Mouse (Mus musculus): ENCODE results near the gene Rnf157. TPM values are rescaled to one million over a fixed set of nuclear protein-coding genes. Genes with fewer than 3 reads are reported as not detected.

Rnf157 gene
- polyA plus RNA-seq, 2 experiments: 0.57 to 0.66 TPM

DNA sequence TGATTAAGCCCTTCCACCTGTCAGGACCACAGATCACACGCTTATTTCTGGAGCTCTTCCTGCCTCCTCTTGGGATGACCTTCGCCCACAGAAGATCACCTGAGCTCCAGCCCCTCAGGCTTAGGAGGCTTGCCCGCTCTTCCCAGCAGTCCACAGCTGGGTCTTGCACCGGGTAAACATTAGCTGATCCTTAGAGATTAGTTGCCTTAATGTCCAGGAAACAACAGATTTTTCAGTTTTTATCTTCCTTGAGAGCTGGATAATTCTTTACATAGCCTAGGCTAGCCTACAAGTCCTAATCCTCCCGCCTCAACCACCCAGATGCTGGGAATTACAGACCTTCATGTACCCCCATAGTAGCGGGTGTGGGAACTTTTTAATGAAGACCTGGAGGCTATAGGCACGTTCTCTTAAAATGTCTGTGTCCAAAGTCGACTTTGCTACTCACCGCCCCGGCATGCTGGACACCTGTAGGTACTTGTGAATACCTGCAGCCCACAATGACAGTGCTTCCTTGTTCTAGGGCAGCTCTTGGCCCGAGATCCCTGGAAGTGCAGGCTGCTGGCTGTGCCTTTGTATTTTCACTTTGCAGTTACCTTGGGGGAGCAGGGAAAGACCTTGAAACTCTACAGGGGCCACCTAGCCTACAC is 18.7 kb upstream of the Rnf157 start:
- DNase-seq (ENCODE audit: low read depth in 3 of 3, low spot score in 3 of 3): no peak
- H3K4me1 ChIP-seq (replicated peaks; ENCODE audit: control insufficient read depth in 2 of 2, insufficient read depth in 2 of 2, low read length in 1 of 2): peaks cover 32 to 48% of the 10 kb centered on the region in 2 experiments
- no peak overlapping the region for H3K27ac ChIP-seq
- H3K4me3 ChIP-seq (ENCODE audit: insufficient read depth in 1 of 2, low read depth in 2 of 2, low read length in 2 of 2): no peak overlapping the region
- WGBS (ENCODE audit: insufficient replicate concordance): 61% methylated on average over 11 of the region's 11 CpGs
- no peak for ATAC-seq (ENCODE audit: insufficient read depth)
- peak overlapping the region; percentile 48 for H3K4me2 ChIP-seq (ENCODE audit: low read depth)
- H3K27me3 ChIP-seq (ENCODE audit: control insufficient read depth, insufficient read depth, low read length): no peaks in the 10 kb centered on the region
- TF ChIP-seq CTCF (IDR thresholded peaks at IDR 0.05; ENCODE audit: low read depth): no peak
- TF ChIP-seq EP300 (IDR thresholded peaks at IDR 0.05; ENCODE audit: low read depth): no peak
- no peak overlapping the region for H3K9ac ChIP-seq (replicated peaks)
- H3K36me3 ChIP-seq (replicated peaks; ENCODE audit: control insufficient read depth, insufficient read depth, low read depth): peaks cover 11% of the 10 kb centered on the region
- no peaks in the 10 kb centered on the region for H3K9me3 ChIP-seq (ENCODE audit: control insufficient read depth, low read length)

DNA sequence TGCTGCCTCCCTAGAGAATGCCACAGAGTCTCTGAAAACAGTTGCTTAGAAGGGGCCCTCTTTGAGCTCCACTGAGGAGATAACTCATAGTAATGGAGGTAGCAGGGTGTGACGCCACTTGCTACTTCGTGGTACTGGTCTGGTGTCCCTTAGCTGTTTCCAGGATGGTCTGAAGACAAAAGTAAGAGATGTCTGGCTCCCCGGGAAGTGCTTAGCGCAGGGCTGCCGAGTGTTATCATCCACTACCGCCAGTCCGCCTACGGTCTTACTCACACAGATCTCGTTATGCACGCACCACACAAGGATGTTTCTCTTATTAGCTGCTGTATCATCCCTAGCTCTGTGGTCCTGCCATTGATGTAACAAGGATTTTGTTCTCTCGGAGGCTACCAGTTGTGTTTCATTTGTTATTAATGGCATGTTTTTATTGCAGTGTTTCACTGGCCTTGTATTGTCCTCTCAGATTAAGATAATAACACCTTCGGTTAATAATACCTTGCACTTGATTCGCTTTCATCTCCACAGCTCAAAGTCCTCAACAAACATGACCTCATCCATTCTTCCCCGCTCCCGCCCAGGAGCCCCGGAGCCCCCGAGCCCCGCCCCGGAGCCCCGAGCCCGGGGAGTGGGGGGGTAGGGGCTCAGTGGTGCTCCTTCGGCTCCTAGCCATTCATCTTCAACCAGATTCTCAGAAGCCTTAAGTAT is 18.0 kb upstream of the Rnf157 start:
- ATAC-seq (ENCODE audit: insufficient read depth) (no peak), DNase-seq (ENCODE audit: low read depth in 3 of 3, low spot score in 3 of 3) (no peak)
- H3K4me3 ChIP-seq (ENCODE audit: insufficient read depth in 1 of 2, low read depth in 2 of 2, low read length in 2 of 2): peak overlapping the region; percentile 1 to 17; a peak in 1 of 4 replicates
- H3K36me3 ChIP-seq (replicated peaks; ENCODE audit: control insufficient read depth, insufficient read depth, low read depth): peaks cover 5% of the 10 kb centered on the region
- H3K4me1 ChIP-seq (replicated peaks; ENCODE audit: control insufficient read depth in 2 of 2, insufficient read depth in 2 of 2, low read length in 1 of 2): peaks cover 25 to 41% of the 10 kb centered on the region in 2 experiments
- no peaks in the 10 kb centered on the region for H3K9me3 ChIP-seq (ENCODE audit: control insufficient read depth, low read length)
- peak overlapping the region; percentile 48 for H3K4me2 ChIP-seq (ENCODE audit: low read depth)
- TF ChIP-seq CTCF (IDR thresholded peaks at IDR 0.05; ENCODE audit: low read depth) (no peak), EP300 (IDR thresholded peaks at IDR 0.05; ENCODE audit: low read depth) (no peak)
- no peaks in the 10 kb centered on the region for H3K27me3 ChIP-seq (ENCODE audit: control insufficient read depth, insufficient read depth, low read length)
- H3K9ac ChIP-seq (replicated peaks): peak overlapping the region; percentile 41
- peak overlapping the region; percentile 60 for H3K27ac ChIP-seq
- WGBS (ENCODE audit: insufficient replicate concordance): 30% methylated on average over 22 of the region's 22 CpGs

DNA sequence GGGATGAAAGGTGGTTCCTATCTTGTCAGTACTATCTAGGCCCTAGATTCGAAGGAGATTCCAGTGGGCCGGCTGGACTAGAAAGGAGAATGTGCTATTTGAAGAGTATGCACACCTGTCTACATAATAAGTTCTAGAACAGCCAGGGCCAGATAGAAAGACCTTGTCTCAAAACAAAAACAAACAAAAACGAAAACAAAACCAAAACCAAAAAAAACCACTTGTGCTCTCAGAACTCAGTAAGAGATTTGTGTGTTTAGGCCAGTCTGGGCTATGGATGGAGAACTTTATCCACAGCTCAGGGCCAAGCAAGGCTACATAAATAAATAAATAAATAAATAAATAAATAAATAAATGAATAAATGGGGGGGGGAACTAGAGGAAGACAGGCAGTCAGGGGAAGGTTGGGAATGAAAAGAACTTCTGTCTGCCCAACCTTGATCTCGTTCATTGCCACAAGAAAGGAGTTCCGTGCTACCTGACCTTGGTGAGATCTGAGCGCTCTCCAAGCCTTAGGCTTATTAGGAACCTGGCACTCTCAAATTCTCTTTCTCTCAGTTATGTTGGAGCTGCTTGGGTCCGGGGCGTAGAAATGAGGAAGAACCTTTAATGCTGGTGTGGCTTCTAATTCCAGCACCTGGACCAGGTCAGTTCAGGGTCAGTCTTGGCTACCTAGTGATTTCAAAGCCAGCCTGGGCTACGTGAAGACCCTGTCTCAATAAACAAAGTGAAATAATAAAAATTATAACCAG is 17.2 kb upstream of the Rnf157 start:
- peaks cover 24 to 36% of the 10 kb centered on the region in 2 experiments for H3K4me1 ChIP-seq (replicated peaks; ENCODE audit: control insufficient read depth in 2 of 2, insufficient read depth in 2 of 2, low read length in 1 of 2)
- no peak overlapping the region for H3K4me3 ChIP-seq (ENCODE audit: insufficient read depth in 1 of 2, low read depth in 2 of 2, low read length in 2 of 2)

DNA sequence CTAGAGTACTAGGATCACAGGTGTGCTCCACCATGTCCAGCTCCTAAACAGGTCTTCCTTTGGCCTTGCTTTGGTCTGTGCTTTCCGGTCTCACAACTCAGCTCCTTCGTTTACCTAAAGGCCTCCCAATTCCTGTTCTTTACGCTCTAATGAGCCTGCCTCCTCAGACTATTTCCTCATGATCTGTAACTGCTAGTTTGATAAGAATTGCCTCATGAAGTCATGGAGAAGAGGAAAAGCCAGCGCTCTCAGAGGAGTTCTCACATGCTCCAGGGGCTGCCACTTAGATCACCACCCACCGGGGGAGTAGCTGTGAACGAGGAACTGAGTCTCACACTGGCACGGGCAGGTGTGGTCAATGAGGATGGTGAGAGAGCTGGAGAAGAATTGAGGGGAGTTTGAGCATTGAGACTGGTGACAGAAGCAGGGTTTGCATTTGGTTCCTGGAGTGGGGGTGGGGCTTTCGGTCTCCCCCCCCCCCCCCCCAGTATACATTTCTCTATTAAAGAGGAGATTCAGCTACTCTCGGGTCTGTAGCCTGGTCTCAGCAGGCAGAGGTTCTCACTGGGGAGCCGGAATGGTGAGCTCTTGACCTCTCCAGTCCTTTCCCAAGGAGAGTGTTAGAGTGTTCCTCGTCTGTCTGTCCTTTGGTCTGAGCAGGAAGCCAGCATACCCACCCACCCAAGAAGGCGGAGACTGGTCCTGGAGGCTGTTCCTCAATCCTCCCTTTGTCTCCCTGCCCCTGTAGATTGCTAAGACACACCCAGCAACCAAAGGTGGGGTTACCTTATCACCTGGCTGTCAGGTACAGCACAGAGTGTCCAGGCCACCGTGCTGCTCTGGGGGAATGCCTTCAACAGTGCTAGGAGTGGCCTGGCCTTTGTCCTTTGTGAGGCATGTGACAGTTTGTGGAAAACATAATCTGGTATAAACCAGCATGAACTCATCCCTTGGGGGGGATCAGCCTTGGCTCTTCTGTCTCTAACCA is 16.3 kb upstream of the Rnf157 start:
- Histone ChIP-seq H3K9ac (replicated peaks) (no peak overlapping the region; the same call in 1 of the 2 replicates), H3K9me3 (ENCODE audit: control insufficient read depth, low read length) (no peaks in the 10 kb centered on the region), H3K27ac (peak overlapping the region; percentile 60), H3K36me3 (replicated peaks; ENCODE audit: control insufficient read depth, insufficient read depth, low read depth) (no peaks in the 10 kb centered on the region), H3K4me1 (replicated peaks; ENCODE audit: control insufficient read depth in 2 of 2, insufficient read depth in 2 of 2, low read length in 1 of 2) (peaks cover 28 to 37% of the 10 kb centered on the region in 2 experiments), H3K4me3 (ENCODE audit: insufficient read depth in 1 of 2, low read depth in 2 of 2, low read length in 2 of 2) (no peak overlapping the region), H3K4me2 (ENCODE audit: low read depth) (peak overlapping the region; percentile 48), H3K27me3 (ENCODE audit: control insufficient read depth, insufficient read depth, low read length) (no peaks in the 10 kb centered on the region)
- TF ChIP-seq EP300 (IDR thresholded peaks at IDR 0.05; ENCODE audit: low read depth) (no peak), CTCF (IDR thresholded peaks at IDR 0.05; ENCODE audit: low read depth) (no peak)
- no peak for ATAC-seq (ENCODE audit: insufficient read depth)
- 28% methylated on average over 13 of the region's 13 CpGs for WGBS (ENCODE audit: insufficient replicate concordance)
- peak in 1 of 3 experiments; percentile 47 for DNase-seq (ENCODE audit: low read depth in 3 of 3, low spot score in 3 of 3)

More for the DNA sequence above, 17.2 kb upstream of the Rnf157 start:
- 69% methylated on average over 9 of the region's 9 CpGs for WGBS (ENCODE audit: insufficient replicate concordance)
- DNase-seq (ENCODE audit: low read depth in 3 of 3, low spot score in 3 of 3) (no peak), ATAC-seq (ENCODE audit: insufficient read depth) (no peak)
- peak overlapping the region; percentile 41 for H3K9ac ChIP-seq (replicated peaks)
- H3K27me3 ChIP-seq (ENCODE audit: control insufficient read depth, insufficient read depth, low read length): no peaks in the 10 kb centered on the region
- peak overlapping the region; percentile 60 for H3K27ac ChIP-seq
- no peaks in the 10 kb centered on the region for H3K9me3 ChIP-seq (ENCODE audit: control insufficient read depth, low read length)
- TF ChIP-seq EP300 (IDR thresholded peaks at IDR 0.05; ENCODE audit: low read depth): no peak
- TF ChIP-seq CTCF (IDR thresholded peaks at IDR 0.05; ENCODE audit: low read depth): no peak
- H3K36me3 ChIP-seq (replicated peaks; ENCODE audit: control insufficient read depth, insufficient read depth, low read depth): no peaks in the 10 kb centered on the region
- H3K4me2 ChIP-seq (ENCODE audit: low read depth): peak overlapping the region; percentile 48
